Mouse (Mus musculus): ENCODE results near the gene Prrg2. TPM values are rescaled to one million over a fixed set of nuclear protein-coding genes. Genes with fewer than 3 reads are reported as not detected.

Prrg2 gene
- polyA plus RNA-seq, 1 experiment from 2014 or later = 14.5 TPM

DNA sequence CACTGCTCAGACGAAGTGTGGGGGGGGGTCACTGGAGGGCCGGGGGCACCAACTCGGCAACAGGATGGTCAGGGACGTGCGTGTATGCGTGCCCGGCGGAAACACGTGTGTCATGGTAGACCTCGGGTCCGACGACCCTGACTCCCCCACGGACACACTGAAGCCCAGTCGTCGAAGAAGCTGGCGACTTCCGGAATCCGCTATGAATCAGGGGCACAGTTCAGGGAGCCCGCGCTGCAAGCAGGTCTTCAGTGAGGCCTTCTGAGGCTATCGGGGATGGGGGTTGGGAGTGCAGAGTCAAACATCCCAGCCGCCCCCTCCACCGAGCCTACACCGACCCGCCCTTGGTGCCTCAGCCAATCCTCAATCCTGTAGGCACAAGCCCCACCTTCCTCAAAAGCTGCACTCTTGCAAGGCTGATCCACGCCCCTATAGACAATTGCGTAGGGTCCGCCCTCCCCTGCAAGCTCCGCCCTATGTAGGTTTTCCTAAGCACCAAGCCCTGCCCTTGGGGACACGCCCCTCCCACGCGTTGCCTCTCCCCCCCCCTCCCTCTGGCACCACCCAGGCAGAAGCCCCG is 8.5 kb downstream of the Prrg2 start:
- ATAC-seq (ENCODE audit: insufficient number of reproducible peaks, insufficient read depth, low FRiP score, low read depth) = peak; percentile 95
- no peaks in the 10 kb centered on the region for H3K27me3 ChIP-seq (ENCODE audit: control insufficient read depth, insufficient read depth, low read length)
- H3K4me2 ChIP-seq (ENCODE audit: low read length) = peak overlapping the region; percentile 97
- H3K27ac ChIP-seq (replicated peaks in 1 of 2; ENCODE audit: control insufficient read depth in 1 of 2, insufficient read depth in 1 of 2, low read depth in 2 of 2, low read length in 2 of 2) = peak overlapping the region; percentile 92 to 97
- peak overlapping the region; percentile 45 to 75 for H3K4me3 ChIP-seq (ENCODE audit: control insufficient read depth in 1 of 2, insufficient read depth in 1 of 2, low read depth in 1 of 2, low read length in 2 of 2)
- under 1% methylated on average over 33 of the region's 33 CpGs for WGBS
- no peaks in the 10 kb centered on the region for H3K9me3 ChIP-seq (ENCODE audit: control insufficient read depth, low read length)
- peaks cover 18% of the 10 kb centered on the region for H3K36me3 ChIP-seq (ENCODE audit: control insufficient read depth, insufficient read depth, low read length)
- peaks cover 7 to 14% of the 10 kb centered on the region in 2 experiments; a peak in 3 of 4 replicates for H3K4me1 ChIP-seq (ENCODE audit: control insufficient read depth in 2 of 2, insufficient read depth in 2 of 2, low read length in 2 of 2)
- H3K9ac ChIP-seq (ENCODE audit: low read length) = peak overlapping the region; percentile 92

DNA sequence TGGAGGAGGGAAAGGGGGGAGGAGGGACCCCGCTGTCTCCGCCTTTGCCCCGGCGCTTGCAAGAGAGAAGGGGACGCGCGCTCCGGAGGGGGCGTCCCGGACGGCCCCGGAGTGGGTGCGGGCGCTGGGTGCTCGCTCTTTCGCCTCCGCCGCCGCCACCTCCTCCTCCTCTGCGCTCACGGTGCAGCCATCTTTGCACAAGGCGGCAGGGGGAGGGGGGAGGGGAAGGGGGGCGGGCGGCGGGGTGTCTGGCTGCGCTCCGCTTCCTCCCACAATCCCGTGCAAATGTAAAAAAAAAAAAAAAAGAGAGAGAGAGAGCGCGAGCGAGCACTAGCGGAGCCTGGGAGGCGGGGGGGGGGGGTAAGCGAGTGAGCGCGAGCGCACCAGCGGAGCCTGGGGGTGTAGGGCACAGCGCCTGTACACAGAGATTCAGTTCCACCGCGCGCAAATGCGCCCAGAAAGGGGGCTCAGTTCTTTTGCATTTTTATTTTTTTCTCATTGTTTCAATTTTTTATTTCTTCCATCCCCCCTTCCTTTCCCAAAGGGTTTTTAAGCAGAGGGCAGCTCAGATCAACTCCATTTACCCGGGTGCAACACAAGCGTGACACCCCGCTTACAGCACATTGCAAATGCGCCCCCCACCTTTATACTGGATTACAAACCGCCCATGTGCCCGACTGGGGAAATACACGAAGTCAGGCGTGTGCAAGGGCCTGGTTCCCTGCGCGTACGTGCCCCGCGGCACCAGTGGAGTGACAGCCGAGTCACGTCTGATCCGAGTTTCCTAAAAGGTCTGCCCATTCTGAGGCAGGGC is 9.2 kb downstream of the Prrg2 start:
- Histone ChIP-seq H3K4me1 (ENCODE audit: control insufficient read depth in 2 of 2, insufficient read depth in 2 of 2, low read length in 2 of 2) (peaks cover 7 to 14% of the 10 kb centered on the region in 2 experiments; a peak in 3 of 4 replicates), H3K9ac (ENCODE audit: low read length) (peak overlapping the region; percentile 92), H3K27me3 (ENCODE audit: control insufficient read depth, insufficient read depth, low read length) (no peaks in the 10 kb centered on the region), H3K36me3 (ENCODE audit: control insufficient read depth, insufficient read depth, low read length) (peaks cover 25% of the 10 kb centered on the region), H3K27ac (replicated peaks in 1 of 2; ENCODE audit: control insufficient read depth in 1 of 2, insufficient read depth in 1 of 2, low read depth in 2 of 2, low read length in 2 of 2) (peak overlapping the region; percentile 97), H3K9me3 (ENCODE audit: control insufficient read depth, low read length) (no peaks in the 10 kb centered on the region), H3K4me2 (ENCODE audit: low read length) (peak overlapping the region; percentile 97), H3K4me3 (ENCODE audit: control insufficient read depth in 1 of 2, insufficient read depth in 1 of 2, low read depth in 1 of 2, low read length in 2 of 2) (peak overlapping the region; percentile 75 to 99)
- peak; percentile 58 for ATAC-seq (ENCODE audit: insufficient number of reproducible peaks, insufficient read depth, low FRiP score, low read depth)
- WGBS = under 1% methylated on average over 21 of the region's 59 CpGs

DNA sequence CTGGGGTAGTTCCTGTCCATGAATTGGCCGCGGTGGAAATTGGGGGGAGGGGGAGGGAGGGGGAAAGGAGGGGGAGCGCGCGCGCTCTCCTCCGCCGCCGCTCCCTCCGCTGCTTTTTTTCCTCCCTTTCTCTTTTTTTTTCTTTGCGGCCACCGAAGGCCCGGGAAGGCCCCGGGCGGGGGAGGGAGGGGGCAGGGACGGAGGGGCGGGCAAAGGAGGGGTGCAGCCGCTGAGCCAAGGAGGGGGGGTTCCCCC is 9.7 kb downstream of the Prrg2 start, which contains the start of gene Prr12:
Gene Prr12 (minus strand): TSS at position 20 of the 255 bp plus-strand sequence.
- peak within 1 kb of the TSS; percentile 92 for H3K9ac ChIP-seq (ENCODE audit: low read length)
- ATAC-seq (ENCODE audit: insufficient number of reproducible peaks, insufficient read depth, low FRiP score, low read depth) = no peak; the same call in 1 of the 2 replicates
- peaks cover 30% of the 10 kb centered on the region for H3K36me3 ChIP-seq (ENCODE audit: control insufficient read depth, insufficient read depth, low read length)
- no peaks in the 10 kb centered on the region for H3K9me3 ChIP-seq (ENCODE audit: control insufficient read depth, low read length)
- peak within 1 kb of the TSS; percentile 97 for H3K4me2 ChIP-seq (ENCODE audit: low read length)
- H3K27me3 ChIP-seq (ENCODE audit: control insufficient read depth, insufficient read depth, low read length) = no peaks in the 10 kb centered on the region
- whole genome bisulfite sequencing = 0% methylated on average over 8 of the region's 18 CpGs
- H3K4me1 ChIP-seq (ENCODE audit: control insufficient read depth in 2 of 2, insufficient read depth in 2 of 2, low read length in 2 of 2) = peaks cover 7 to 14% of the 10 kb centered on the region in 2 experiments; a peak in 3 of 4 replicates
- peak within 1 kb of the TSS; percentile 97 for H3K27ac ChIP-seq (replicated peaks in 1 of 2; ENCODE audit: control insufficient read depth in 1 of 2, insufficient read depth in 1 of 2, low read depth in 2 of 2, low read length in 2 of 2)
- peak within 1 kb of the TSS; percentile 75 to 99 for H3K4me3 ChIP-seq (ENCODE audit: control insufficient read depth in 1 of 2, insufficient read depth in 1 of 2, low read depth in 1 of 2, low read length in 2 of 2)

DNA sequence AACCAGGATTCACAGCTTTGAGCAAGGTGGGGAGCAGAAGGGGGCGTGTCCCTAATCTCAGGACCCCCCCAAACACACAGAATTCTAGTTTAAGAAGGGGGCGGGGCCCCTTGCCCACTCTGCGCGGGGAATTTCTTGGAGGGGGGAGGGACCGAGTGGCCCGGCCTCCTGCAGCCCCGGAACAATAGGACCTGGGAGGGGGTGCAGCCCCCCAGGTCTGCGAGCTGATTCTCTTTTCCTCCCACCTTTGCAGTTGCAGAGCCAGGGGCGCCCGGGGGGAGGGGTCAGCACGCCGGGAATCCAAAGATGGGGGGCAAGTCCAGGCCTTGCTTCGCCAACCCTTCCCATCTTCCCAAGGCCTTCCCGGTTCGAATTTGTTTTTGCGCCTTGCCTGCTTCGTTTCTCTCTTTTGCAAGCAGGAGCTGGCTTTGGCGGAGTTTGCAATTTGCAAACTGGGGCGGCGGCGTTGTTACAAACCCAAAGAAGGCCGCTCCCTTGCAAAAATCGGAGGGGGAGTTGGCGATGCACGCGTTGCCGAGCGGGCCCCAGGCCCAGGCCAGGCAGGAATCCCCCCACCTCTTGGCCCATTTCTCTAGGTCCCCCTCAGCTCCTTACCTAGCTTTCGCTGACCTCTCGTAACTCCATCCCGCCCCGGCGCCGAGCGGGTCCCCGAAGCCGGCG is 10.2 kb downstream of the Prrg2 start:
- H3K36me3 ChIP-seq (ENCODE audit: control insufficient read depth, insufficient read depth, low read length) = peaks cover 35% of the 10 kb centered on the region
- H3K4me1 ChIP-seq (ENCODE audit: control insufficient read depth in 2 of 2, insufficient read depth in 2 of 2, low read length in 2 of 2) = peaks cover 7 to 14% of the 10 kb centered on the region in 2 experiments; a peak in 3 of 4 replicates
- no peaks in the 10 kb centered on the region for H3K9me3 ChIP-seq (ENCODE audit: control insufficient read depth, low read length)
- WGBS = under 1% methylated on average over 38 of the region's 38 CpGs
- no peaks in the 10 kb centered on the region for H3K27me3 ChIP-seq (ENCODE audit: control insufficient read depth, insufficient read depth, low read length)
- H3K4me2 ChIP-seq (ENCODE audit: low read length) = peak overlapping the region; percentile 97
- peak overlapping the region; percentile 75 to 99 for H3K4me3 ChIP-seq (ENCODE audit: control insufficient read depth in 1 of 2, insufficient read depth in 1 of 2, low read depth in 1 of 2, low read length in 2 of 2)
- peak overlapping the region; percentile 92 for H3K9ac ChIP-seq (ENCODE audit: low read length)
- no peak for ATAC-seq (ENCODE audit: insufficient number of reproducible peaks, insufficient read depth, low FRiP score, low read depth)
- H3K27ac ChIP-seq (replicated peaks in 1 of 2; ENCODE audit: control insufficient read depth in 1 of 2, insufficient read depth in 1 of 2, low read depth in 2 of 2, low read length in 2 of 2) = peak overlapping the region; percentile 87 to 97

DNA sequence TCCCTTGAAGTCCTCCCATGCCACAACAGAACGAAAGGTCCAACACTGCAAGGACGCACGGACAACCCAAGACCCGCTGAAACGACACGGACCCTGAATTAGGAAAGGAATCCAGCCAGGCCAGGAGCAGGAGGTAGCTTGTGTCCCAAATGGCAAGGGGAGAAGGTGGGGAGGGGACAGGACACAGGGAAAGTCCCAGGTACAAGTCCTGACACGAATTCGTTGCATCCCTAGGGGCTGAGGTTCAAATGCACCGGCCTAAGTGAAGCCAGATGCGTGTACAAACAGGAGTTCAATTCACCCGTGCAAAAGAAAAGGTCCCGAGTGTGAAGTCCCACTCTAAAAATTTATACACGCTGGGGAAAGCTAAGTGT is 10.9 kb downstream of the Prrg2 start:
- ATAC-seq (ENCODE audit: insufficient number of reproducible peaks, insufficient read depth, low FRiP score, low read depth) = no peak
- Histone ChIP-seq H3K27ac (replicated peaks in 1 of 2; ENCODE audit: control insufficient read depth in 1 of 2, insufficient read depth in 1 of 2, low read depth in 2 of 2, low read length in 2 of 2) (peak overlapping the region; percentile 87 to 97), H3K4me1 (ENCODE audit: control insufficient read depth in 2 of 2, insufficient read depth in 2 of 2, low read length in 2 of 2) (peaks cover 7 to 14% of the 10 kb centered on the region in 2 experiments; a peak in 3 of 4 replicates), H3K4me2 (ENCODE audit: low read length) (peak overlapping the region; percentile 97), H3K9ac (ENCODE audit: low read length) (peak overlapping the region; percentile 92), H3K27me3 (ENCODE audit: control insufficient read depth, insufficient read depth, low read length) (no peaks in the 10 kb centered on the region), H3K9me3 (ENCODE audit: control insufficient read depth, low read length) (no peaks in the 10 kb centered on the region), H3K36me3 (ENCODE audit: control insufficient read depth, insufficient read depth, low read length) (peaks cover 42% of the 10 kb centered on the region), H3K4me3 (ENCODE audit: control insufficient read depth in 1 of 2, insufficient read depth in 1 of 2, low read depth in 1 of 2, low read length in 2 of 2) (peak overlapping the region; percentile 75 to 99)
- WGBS = 3% methylated on average over 13 of the region's 13 CpGs

DNA sequence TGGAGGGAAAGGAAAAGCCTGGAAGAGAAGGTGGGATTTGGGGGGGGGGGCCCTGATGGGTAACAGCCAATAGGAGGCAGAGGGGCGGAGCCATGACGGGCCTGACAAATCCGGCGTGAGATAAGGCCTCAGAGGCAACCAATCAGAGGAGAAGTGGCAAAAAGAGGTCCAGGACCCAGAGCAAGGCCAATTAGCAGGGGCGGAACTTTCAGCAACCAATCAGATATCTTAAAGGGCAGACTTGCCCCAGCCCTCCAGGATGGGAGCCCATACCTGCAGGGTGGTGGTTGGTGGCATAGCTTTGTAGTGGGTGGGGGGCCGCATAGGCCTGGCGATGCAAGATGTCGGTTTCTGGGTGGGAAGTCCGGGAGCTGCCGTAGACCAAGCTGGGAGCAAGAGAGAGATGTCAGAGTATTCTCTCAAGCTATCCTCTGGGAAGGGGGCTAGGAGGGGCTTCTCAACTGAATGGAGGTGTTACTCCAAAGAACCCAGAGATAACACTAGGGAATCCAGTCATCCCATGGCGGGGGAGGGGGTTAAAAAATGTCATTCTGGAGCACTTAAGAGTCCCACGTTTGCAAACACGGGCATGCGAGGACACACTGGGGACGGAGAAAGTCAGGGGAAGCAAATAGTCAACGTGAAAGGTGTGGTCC is 11.4 kb downstream of the Prrg2 start:
- Histone ChIP-seq H3K9me3 (ENCODE audit: control insufficient read depth, low read length) (no peaks in the 10 kb centered on the region), H3K4me1 (ENCODE audit: control insufficient read depth in 2 of 2, insufficient read depth in 2 of 2, low read length in 2 of 2) (peaks cover 7 to 14% of the 10 kb centered on the region in 2 experiments; a peak in 3 of 4 replicates), H3K4me2 (ENCODE audit: low read length) (peak overlapping the region; percentile 97), H3K27ac (replicated peaks in 1 of 2; ENCODE audit: control insufficient read depth in 1 of 2, insufficient read depth in 1 of 2, low read depth in 2 of 2, low read length in 2 of 2) (peak overlapping the region; percentile 87 to 97; a peak in 3 of 4 replicates), H3K4me3 (ENCODE audit: control insufficient read depth in 1 of 2, insufficient read depth in 1 of 2, low read depth in 1 of 2, low read length in 2 of 2) (peak overlapping the region; percentile 75 to 99), H3K27me3 (ENCODE audit: control insufficient read depth, insufficient read depth, low read length) (no peaks in the 10 kb centered on the region), H3K36me3 (ENCODE audit: control insufficient read depth, insufficient read depth, low read length) (peaks cover 47% of the 10 kb centered on the region), H3K9ac (ENCODE audit: low read length) (peak overlapping the region; percentile 92)
- ATAC-seq (ENCODE audit: insufficient number of reproducible peaks, insufficient read depth, low FRiP score, low read depth) = no peak
- WGBS = 6% methylated on average over 16 of the region's 16 CpGs
